Mouse (Mus musculus): ENCODE measurements around the gene Shisa8. TPM values are rescaled to one million over a fixed set of nuclear protein-coding genes. Genes with fewer than 3 reads are reported as not detected.

The Shisa8 gene
- total and polyA plus RNA-seq, 2 experiments from 2014 or later, result 2.7 to 6.3 TPM

DNA sequence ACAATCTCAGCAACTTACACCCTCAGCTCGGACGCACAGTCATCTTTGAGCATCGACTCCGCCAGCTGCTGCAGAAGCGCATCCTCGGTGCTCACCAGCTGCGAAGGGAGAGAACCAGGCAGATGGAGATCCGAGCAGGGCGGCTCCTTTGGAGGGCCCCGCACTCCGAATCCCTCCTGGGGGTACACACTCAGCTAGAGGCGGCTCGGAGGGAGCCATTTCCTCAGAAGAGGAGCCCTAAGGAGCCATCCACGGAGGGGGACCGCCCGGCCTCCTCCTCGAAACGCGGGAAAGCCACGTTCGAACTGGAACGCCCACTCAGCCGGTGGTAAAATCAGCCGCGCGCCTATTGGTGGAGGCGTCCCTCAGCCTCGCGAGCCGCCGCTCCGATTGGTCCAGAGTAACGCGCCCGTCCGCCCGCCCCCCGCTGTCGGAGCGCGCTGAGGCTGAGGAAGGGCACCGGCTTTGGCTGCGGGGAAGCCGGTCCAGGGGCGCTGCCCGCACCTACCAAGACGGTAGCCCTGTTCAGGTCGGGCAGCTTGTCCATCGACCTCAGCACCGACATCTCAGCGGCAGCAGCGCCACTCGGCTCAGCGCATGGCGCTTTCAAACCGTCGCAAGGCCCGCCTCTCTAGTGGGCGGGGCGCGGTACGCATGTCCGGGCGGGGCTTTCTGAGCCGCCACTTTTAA, 31.6 kb upstream of the Shisa8 start, which contains the start of gene Cenpm:
Cenpm (minus strand) TSS at position 634 of the 690 bp plus-strand sequence.
- peak within 1 kb of the TSS; percentile 53 for H3K9ac ChIP-seq
- ATAC-seq (peak; percentile 99), DNase-seq (peak; percentile 96)
- H3K4me2 ChIP-seq (ENCODE audit: low read depth), result peak within 1 kb of the TSS; percentile 98
- H3K27me3 ChIP-seq (ENCODE audit: insufficient read depth, low read length), result no peaks in the 10 kb centered on the region
- H3K4me1 ChIP-seq (ENCODE audit: insufficient read depth), result 0 out of 2 replicates have a peak, but pooled peaks cover 3% of the 10 kb centered on the region
- TF ChIP-seq CTCF (IDR thresholded peaks at IDR 0.05; ENCODE audit: low read depth), result peak; percentile 7; the same call in 1 of the 2 replicates
- H3K9me3 ChIP-seq (ENCODE audit: low read length), result no peaks in the 10 kb centered on the region
- H3K36me3 ChIP-seq (ENCODE audit: insufficient read depth), result no peaks in the 10 kb centered on the region
- H3K27ac ChIP-seq (ENCODE audit: low read depth, low read length), result peak within 1 kb of the TSS; percentile 57
- H3K4me3 ChIP-seq (ENCODE audit: low read depth, low read length), result peak within 1 kb of the TSS; percentile 76
- under 1% methylated on average over 65 of the region's 65 CpGs for WGBS

DNA sequence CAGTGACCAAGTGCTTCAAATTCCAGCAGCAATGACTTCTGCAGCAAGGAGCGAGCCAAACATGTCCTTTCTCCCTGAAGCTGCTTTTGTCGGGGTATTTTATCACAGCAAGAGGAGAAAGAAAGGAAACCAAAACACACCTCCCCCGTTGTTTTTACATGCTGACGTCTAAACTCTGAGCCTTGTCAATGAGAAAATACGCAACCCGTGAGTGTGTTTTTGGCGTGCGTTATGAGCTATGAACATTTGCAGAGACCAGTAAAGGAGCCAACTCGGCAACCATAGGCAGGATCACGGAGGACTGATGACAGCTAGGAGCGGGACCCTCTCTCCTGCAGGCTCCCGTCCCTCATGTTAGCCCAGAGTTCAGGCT, 31.1 kb upstream of the Shisa8 start:
- no peaks in the 10 kb centered on the region for H3K36me3 ChIP-seq (ENCODE audit: insufficient read depth)
- peak overlapping the region; percentile 53 for H3K9ac ChIP-seq
- H3K27ac ChIP-seq (ENCODE audit: low read depth, low read length), result peak overlapping the region; percentile 57
- under 1% methylated on average over 12 of the region's 12 CpGs for WGBS
- peak; percentile 40 for ATAC-seq
- H3K4me3 ChIP-seq (ENCODE audit: low read depth, low read length), result peak overlapping the region; percentile 76
- H3K9me3 ChIP-seq (ENCODE audit: low read length), result no peaks in the 10 kb centered on the region
- no peak for TF ChIP-seq CTCF (IDR thresholded peaks at IDR 0.05; ENCODE audit: low read depth)
- no peak for DNase-seq
- no peaks in the 10 kb centered on the region for H3K27me3 ChIP-seq (ENCODE audit: insufficient read depth, low read length)
- H3K4me2 ChIP-seq (ENCODE audit: low read depth), result peak overlapping the region; percentile 98
- H3K4me1 ChIP-seq (ENCODE audit: insufficient read depth), result 0 out of 2 replicates have a peak, but pooled peaks cover 3% of the 10 kb centered on the region

DNA sequence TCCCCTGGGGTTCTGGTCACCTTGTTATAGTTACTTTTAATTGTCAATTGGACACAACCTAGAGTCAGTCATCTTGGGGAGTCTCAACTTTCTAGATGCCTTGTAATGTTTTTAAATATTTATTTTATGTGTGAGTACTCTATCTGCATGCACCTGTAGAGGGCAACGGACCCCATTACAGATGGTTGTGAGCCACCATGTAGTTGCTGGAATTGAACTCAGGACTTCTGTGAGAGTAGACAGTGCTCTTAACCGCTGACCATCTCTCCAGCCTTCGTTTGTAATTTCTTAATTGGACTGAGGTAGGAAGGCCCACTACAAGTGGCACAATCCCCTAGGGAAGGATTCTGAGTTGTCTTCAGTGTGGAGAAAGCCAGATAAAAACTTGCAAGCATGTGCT, 30.7 kb upstream of the Shisa8 start:
- Histone ChIP-seq H3K4me3 (ENCODE audit: low read depth, low read length) (peak overlapping the region; percentile 76), H3K9ac (no peak overlapping the region), H3K9me3 (ENCODE audit: low read length) (no peaks in the 10 kb centered on the region), H3K27ac (ENCODE audit: low read depth, low read length) (no peak overlapping the region), H3K4me2 (ENCODE audit: low read depth) (peak overlapping the region; percentile 98), H3K4me1 (ENCODE audit: insufficient read depth) (0 out of 2 replicates have a peak, but pooled peaks cover 3% of the 10 kb centered on the region), H3K27me3 (ENCODE audit: insufficient read depth, low read length) (no peaks in the 10 kb centered on the region), H3K36me3 (ENCODE audit: insufficient read depth) (no peaks in the 10 kb centered on the region)
- DNase-seq (no peak), ATAC-seq (no peak)
- peak; percentile 26 for TF ChIP-seq CTCF (IDR thresholded peaks at IDR 0.05; ENCODE audit: low read depth)
- WGBS, result 59% methylated on average over 3 of the region's 3 CpGs

GRCm38 (mm10) chr15:82236565-82236964, 23.9 kb upstream of the Shisa8 start:
- 20% methylated on average over 5 of the region's 5 CpGs for WGBS
- H3K27me3 ChIP-seq (ENCODE audit: insufficient read depth, low read length), result no peaks in the 10 kb centered on the region
- DNase-seq, result peak; percentile 90
- H3K4me2 ChIP-seq (ENCODE audit: low read depth), result no peak overlapping the region
- no peaks in the 10 kb centered on the region for H3K9me3 ChIP-seq (ENCODE audit: low read length)
- H3K27ac ChIP-seq (ENCODE audit: low read depth, low read length), result no peak overlapping the region
- peak; percentile 85 for ATAC-seq
- H3K4me1 ChIP-seq (ENCODE audit: insufficient read depth), result no peaks in the 10 kb centered on the region
- no peaks in the 10 kb centered on the region for H3K36me3 ChIP-seq (ENCODE audit: insufficient read depth)
- no peak overlapping the region for H3K4me3 ChIP-seq (ENCODE audit: low read depth, low read length)
- no peak overlapping the region for H3K9ac ChIP-seq
- TF ChIP-seq CTCF (IDR thresholded peaks at IDR 0.05; ENCODE audit: low read depth), result peak; percentile 99

GRCm38 (mm10) chr15:82235661-82236060, 23.0 kb upstream of the Shisa8 start:
- Histone ChIP-seq H3K27me3 (ENCODE audit: insufficient read depth, low read length) (no peaks in the 10 kb centered on the region), H3K4me3 (ENCODE audit: low read depth, low read length) (no peak overlapping the region), H3K4me1 (ENCODE audit: insufficient read depth) (no peaks in the 10 kb centered on the region), H3K4me2 (ENCODE audit: low read depth) (no peak overlapping the region), H3K27ac (ENCODE audit: low read depth, low read length) (no peak overlapping the region), H3K36me3 (ENCODE audit: insufficient read depth) (no peaks in the 10 kb centered on the region), H3K9me3 (ENCODE audit: low read length) (no peaks in the 10 kb centered on the region), H3K9ac (no peak overlapping the region)
- 75% methylated on average over 10 of the region's 10 CpGs for WGBS
- ATAC-seq (no peak), DNase-seq (no peak)
- TF ChIP-seq CTCF (IDR thresholded peaks at IDR 0.05; ENCODE audit: low read depth), result no peak

GRCm38 (mm10) chr15:82232651-82233050, 20.0 kb upstream of the Shisa8 start:
- Histone ChIP-seq H3K4me3 (ENCODE audit: low read depth, low read length) (no peak overlapping the region), H3K9me3 (ENCODE audit: low read length) (no peaks in the 10 kb centered on the region), H3K9ac (no peak overlapping the region), H3K27ac (ENCODE audit: low read depth, low read length) (no peak overlapping the region), H3K27me3 (ENCODE audit: insufficient read depth, low read length) (no peaks in the 10 kb centered on the region), H3K4me2 (ENCODE audit: low read depth) (no peak overlapping the region), H3K36me3 (ENCODE audit: insufficient read depth) (no peaks in the 10 kb centered on the region), H3K4me1 (ENCODE audit: insufficient read depth) (no peaks in the 10 kb centered on the region)
- 72% methylated on average over 4 of the region's 4 CpGs for WGBS
- TF ChIP-seq CTCF (IDR thresholded peaks at IDR 0.05; ENCODE audit: low read depth), result no peak
- DNase-seq (no peak), ATAC-seq (no peak)

- ATAC-seq, result peak; percentile 60
- TF ChIP-seq CTCF (IDR thresholded peaks at IDR 0.05; ENCODE audit: low read depth), result peak; percentile 11; the same call in 1 of the 2 replicates
- no peaks in the 10 kb centered on the region for H3K36me3 ChIP-seq (ENCODE audit: insufficient read depth)
- WGBS, result 44% methylated on average over 11 of the region's 11 CpGs
- no peak overlapping the region for H3K4me2 ChIP-seq (ENCODE audit: low read depth)
- H3K9ac ChIP-seq, result no peak overlapping the region
- no peaks in the 10 kb centered on the region for H3K9me3 ChIP-seq (ENCODE audit: low read length)
- H3K27ac ChIP-seq (ENCODE audit: low read depth, low read length), result no peak overlapping the region
- H3K4me3 ChIP-seq (ENCODE audit: low read depth, low read length), result no peak overlapping the region
- H3K27me3 ChIP-seq (ENCODE audit: insufficient read depth, low read length), result no peaks in the 10 kb centered on the region
- H3K4me1 ChIP-seq (ENCODE audit: insufficient read depth), result no peaks in the 10 kb centered on the region
- peak; percentile 71 for DNase-seq
Measured at GRCm38 (mm10) chr15:82231591-82232378, 19.2 kb upstream of the Shisa8 start.
